Mouse (Mus musculus): ENCODE measurements at regions not wholly inside any gene's neighbourhood (a gene's known extent, or its start where the extent isn't known, plus 50 kb on each side); places are given as distances from the start of the nearest gene placed in this dataset.

DNA sequence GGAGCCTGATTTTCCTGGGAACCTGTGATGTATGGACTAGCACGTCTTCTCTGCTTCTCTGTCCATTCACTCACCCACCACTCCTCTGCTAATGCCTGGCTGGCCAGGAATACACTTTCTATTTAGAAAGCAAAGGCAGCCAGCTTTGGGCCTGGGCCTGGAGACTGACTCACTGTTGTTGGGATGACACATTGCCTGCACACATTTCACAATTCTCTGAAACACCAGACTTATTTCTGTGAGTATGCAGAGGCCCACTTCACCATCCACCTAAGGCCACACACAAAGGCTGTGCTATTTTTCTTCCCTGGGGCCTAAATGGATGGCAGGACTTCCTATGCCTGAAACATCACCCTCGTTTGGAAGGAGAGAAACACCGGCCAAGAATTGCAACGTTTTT is 199.7 kb upstream of the Klf4 start:
- Histone ChIP-seq H3K27me3 (no peaks in the 10 kb centered on the region), H3K9ac (replicated peaks) (no peak overlapping the region), H3K4me2 (replicated peaks) (no peak overlapping the region), H3K27ac (replicated peaks) (peak overlapping the region; percentile 32; the same call in 1 of the 2 replicates), H3K36me3 (no peaks in the 10 kb centered on the region), H3K4me3 (no peak overlapping the region), H3K4me1 (peaks cover 5% of the 10 kb centered on the region), H3K9me3 (no peaks in the 10 kb centered on the region)
- ATAC-seq (replicated peaks): peak; percentile 61
- WGBS: 36% methylated on average over 4 of the region's 4 CpGs

DNA sequence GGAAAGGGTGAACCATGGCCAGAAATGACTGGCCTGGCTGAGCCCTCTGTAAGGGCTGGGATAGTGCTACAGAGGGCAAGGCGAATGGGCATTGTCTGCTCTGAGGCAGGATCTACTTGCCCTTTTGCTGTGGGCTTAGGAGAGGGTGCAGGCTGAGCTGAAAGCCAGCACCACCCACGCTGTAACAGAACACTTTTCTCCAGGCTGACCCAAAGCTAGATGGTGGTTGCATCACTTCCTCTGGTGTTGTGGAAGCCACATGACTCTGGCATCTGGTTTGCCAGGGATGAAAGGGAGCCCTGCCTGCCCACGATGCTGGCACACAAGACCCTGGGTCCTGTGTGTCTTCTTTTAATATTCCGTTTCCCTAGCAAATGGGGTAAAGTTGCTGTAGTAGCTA is 198.0 kb upstream of the Klf4 start:
- no peak overlapping the region for H3K4me3 ChIP-seq
- no peaks in the 10 kb centered on the region for H3K36me3 ChIP-seq
- no peak overlapping the region for H3K9ac ChIP-seq (replicated peaks)
- no peaks in the 10 kb centered on the region for H3K27me3 ChIP-seq
- H3K27ac ChIP-seq (replicated peaks): no peak overlapping the region
- ATAC-seq (replicated peaks): no peak
- 76% methylated on average over 4 of the region's 4 CpGs for WGBS
- H3K4me2 ChIP-seq (replicated peaks): no peak overlapping the region
- peaks cover 5% of the 10 kb centered on the region for H3K4me1 ChIP-seq
- H3K9me3 ChIP-seq: no peaks in the 10 kb centered on the region

DNA sequence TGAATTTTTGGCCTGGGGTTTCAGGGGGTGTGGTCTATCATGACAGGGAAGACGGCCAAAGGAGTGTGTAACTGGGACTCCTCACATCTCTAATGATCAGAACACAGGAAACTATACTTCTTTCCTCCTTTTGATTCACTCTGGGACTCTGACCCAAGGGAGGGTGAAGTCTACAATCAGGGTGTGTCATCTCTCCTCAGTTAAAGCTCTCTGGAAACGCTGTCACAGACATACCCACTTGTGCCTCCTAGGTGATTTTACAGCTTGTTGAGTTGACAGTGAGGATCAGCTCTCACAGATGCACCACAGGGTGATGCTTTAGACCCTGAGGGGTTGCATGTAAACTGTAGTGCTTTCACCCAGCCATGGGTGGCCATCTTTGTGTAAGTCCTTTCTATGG is 194.9 kb upstream of the Klf4 start:
- Histone ChIP-seq H3K4me1 (peaks cover 9% of the 10 kb centered on the region), H3K4me2 (replicated peaks) (no peak overlapping the region), H3K27me3 (no peaks in the 10 kb centered on the region), H3K9me3 (no peaks in the 10 kb centered on the region), H3K36me3 (no peaks in the 10 kb centered on the region), H3K9ac (replicated peaks) (no peak overlapping the region), H3K27ac (replicated peaks) (no peak overlapping the region), H3K4me3 (no peak overlapping the region)
- WGBS: 87% methylated on average over 2 of the region's 2 CpGs
- ATAC-seq (replicated peaks): no peak

DNA sequence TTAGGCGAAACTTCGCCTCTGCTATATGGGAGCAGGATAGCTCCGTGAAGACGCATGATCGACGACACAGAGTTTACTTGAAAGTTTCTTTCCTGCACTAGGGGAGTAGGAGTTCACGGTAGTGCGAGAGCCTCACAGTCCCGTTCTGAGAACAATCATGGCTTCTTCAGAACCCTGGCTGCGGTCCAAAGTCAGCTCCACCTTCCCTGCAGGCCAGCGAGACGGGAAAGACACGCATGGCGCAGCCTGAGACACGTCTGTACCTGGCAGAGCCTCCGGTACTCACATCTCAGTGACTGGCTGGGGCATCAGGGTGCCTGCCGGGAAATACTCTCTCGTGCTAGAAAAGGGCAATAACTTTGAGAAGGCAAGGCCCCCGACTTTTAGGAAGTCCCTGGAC is 193.8 kb upstream of the Klf4 start:
- Histone ChIP-seq H3K4me3 (no peak overlapping the region), H3K4me1 (peaks cover 11% of the 10 kb centered on the region), H3K36me3 (no peaks in the 10 kb centered on the region), H3K4me2 (replicated peaks) (no peak overlapping the region), H3K9ac (replicated peaks) (no peak overlapping the region), H3K27me3 (no peaks in the 10 kb centered on the region), H3K9me3 (no peaks in the 10 kb centered on the region), H3K27ac (replicated peaks) (no peak overlapping the region)
- no peak for ATAC-seq (replicated peaks)
- WGBS: 75% methylated on average over 19 of the region's 19 CpGs

DNA sequence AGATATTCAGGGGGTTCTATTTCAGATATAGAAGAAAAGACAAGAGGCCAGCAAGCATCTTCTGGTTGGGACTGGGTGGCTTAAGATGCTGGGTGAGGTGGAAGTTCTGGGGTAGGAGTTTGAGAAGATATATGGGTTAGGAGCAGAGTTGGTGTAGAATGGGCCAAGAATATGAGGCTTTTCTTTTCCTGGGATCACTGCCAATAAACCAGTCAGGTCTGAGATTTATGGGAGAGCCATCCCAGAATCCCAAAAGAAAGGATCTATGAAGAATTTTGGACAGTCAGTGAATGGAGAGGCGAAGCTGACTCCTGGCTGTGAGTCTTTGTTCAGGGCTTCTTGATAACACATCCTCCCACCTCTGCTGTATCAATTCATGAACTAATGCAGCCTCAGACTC is 192.0 kb upstream of the Klf4 start:
- Histone ChIP-seq H3K4me2 (replicated peaks) (no peak overlapping the region), H3K36me3 (no peaks in the 10 kb centered on the region), H3K9ac (replicated peaks) (no peak overlapping the region), H3K9me3 (no peaks in the 10 kb centered on the region), H3K4me1 (peaks cover 11% of the 10 kb centered on the region), H3K27me3 (no peaks in the 10 kb centered on the region), H3K4me3 (no peak overlapping the region), H3K27ac (replicated peaks) (no peak overlapping the region)
- no peak for ATAC-seq (replicated peaks)
- WGBS: 96% methylated on average over 1 of the region's 1 CpGs

DNA sequence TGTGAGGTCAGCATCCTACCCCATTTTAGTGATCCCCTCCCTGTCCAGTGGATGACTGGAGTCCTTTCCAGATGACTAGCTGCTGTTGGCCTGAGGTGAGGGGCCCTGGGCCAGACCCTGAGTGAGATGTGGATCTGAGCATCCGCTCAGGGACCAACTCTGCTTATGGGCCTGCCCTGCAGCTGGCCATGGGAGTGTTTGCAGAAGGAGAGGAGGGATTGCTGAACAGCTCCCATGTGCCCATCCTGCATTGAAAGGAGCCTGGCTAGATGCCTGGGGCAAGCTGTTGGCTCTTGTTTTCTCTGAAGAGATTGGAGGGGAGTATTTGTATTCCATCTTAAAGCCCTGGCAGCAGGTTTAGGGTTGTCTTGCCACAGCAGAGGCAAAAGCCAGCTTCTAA is 190.9 kb upstream of the Klf4 start:
- no peak overlapping the region for H3K4me3 ChIP-seq
- no peak overlapping the region for H3K4me2 ChIP-seq (replicated peaks)
- H3K9me3 ChIP-seq: no peaks in the 10 kb centered on the region
- no peaks in the 10 kb centered on the region for H3K36me3 ChIP-seq
- ATAC-seq (replicated peaks): peak; percentile 89
- H3K9ac ChIP-seq (replicated peaks): no peak overlapping the region
- H3K27ac ChIP-seq (replicated peaks): no peak overlapping the region
- no peaks in the 10 kb centered on the region for H3K27me3 ChIP-seq
- WGBS: 59% methylated on average over 1 of the region's 1 CpGs
- peaks cover 11% of the 10 kb centered on the region for H3K4me1 ChIP-seq

DNA sequence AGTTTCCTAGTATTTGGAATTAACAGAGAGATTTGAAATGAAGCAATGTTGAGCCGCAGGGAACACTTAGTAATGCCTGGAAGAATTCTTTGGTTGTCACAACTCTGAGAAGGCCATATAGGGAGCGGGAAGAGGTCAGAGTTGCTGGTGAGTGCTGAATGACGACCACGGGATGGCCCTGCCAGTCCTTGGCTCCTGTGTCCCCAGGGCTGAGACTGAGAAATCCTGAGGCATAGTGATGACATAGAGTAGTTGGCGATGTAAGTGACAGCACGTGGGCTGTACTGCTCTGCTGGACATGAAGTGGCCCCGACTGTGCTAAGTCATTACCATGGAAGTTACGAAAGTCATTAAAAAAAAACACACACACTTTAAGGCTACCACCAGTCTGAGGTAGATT is 190.1 kb upstream of the Klf4 start:
- Histone ChIP-seq H3K4me1 (peaks cover 11% of the 10 kb centered on the region), H3K9me3 (no peaks in the 10 kb centered on the region), H3K4me2 (replicated peaks) (no peak overlapping the region), H3K27ac (replicated peaks) (no peak overlapping the region), H3K27me3 (no peaks in the 10 kb centered on the region), H3K9ac (replicated peaks) (no peak overlapping the region), H3K36me3 (no peaks in the 10 kb centered on the region), H3K4me3 (no peak overlapping the region)
- no peak for ATAC-seq (replicated peaks)
- 70% methylated on average over 8 of the region's 8 CpGs for whole genome bisulfite sequencing

DNA sequence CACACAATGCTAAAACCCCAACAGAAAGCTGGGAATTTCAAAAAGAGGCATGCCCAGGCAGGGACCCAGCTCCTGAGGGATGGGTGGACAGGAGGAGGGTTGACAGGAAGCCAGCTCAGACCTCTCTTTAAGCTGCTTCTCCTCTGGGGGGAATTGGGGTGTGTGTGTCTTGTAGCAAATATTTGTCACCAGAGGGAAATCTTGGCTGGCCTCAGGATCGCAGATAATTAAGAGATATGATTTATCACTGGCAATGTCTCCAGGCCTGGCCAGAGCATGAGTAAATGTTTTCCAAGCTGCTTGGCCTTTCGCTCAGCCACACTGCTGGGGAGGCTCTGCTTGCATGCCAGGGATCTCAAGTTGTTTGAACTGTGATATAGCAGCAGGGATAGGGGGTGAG is 189.6 kb upstream of the Klf4 start:
- Histone ChIP-seq H3K9me3 (no peaks in the 10 kb centered on the region), H3K36me3 (no peaks in the 10 kb centered on the region), H3K27ac (replicated peaks) (no peak overlapping the region), H3K4me3 (no peak overlapping the region), H3K9ac (replicated peaks) (no peak overlapping the region), H3K4me2 (replicated peaks) (no peak overlapping the region), H3K27me3 (no peaks in the 10 kb centered on the region), H3K4me1 (peaks cover 11% of the 10 kb centered on the region)
- ATAC-seq (replicated peaks): no peak
- 75% methylated on average over 2 of the region's 2 CpGs for WGBS

DNA sequence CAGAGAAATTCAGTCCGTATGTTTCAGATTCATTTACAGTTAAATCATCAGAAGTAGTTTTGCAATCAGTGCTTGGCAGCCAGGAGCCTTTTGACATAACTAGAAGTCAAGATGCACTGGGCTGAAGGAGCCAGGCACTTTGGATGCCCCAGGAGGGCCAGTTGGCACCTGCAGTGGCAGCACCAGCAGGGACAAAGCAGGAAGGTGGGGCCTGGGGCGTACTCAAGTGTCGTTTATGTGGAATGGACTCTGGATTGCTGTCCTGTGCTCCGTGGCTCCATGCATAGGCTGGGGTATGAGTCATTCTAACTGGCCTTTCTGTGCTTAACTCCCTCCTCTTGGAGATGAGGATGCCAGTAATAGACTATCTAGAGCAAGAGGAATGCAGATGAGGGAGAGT is 186.2 kb upstream of the Klf4 start:
- 82% methylated on average over 4 of the region's 4 CpGs for WGBS
- H3K4me1 ChIP-seq: peaks cover 11% of the 10 kb centered on the region
- H3K9me3 ChIP-seq: no peaks in the 10 kb centered on the region
- ATAC-seq (replicated peaks): no peak
- H3K4me2 ChIP-seq (replicated peaks): no peak overlapping the region
- no peaks in the 10 kb centered on the region for H3K36me3 ChIP-seq
- no peak overlapping the region for H3K9ac ChIP-seq (replicated peaks)
- H3K27ac ChIP-seq (replicated peaks): no peak overlapping the region
- no peaks in the 10 kb centered on the region for H3K27me3 ChIP-seq
- no peak overlapping the region for H3K4me3 ChIP-seq

DNA sequence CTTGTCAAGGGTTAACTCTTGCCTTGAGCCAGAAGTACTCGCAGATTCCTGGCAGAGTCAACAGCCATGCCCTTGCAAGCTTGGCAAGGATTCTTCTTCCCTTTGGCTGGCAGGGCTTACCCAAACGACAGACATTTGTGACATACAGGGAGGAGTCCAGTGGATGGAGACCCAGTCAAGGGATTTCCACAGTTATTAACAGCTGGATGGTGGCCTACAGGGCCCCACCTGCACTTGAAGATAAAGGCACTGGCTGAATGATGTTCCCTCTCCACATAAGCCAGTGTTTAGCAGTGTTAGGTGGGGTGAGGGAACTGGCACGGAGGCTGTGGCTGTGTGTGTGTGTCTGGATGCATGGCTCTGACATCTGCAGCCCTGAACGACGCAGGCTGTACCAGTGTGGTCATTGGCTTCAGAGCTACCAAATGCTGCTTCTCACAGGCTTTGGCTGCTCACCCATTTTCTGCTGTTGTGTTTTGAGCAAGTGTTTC is 183.9 kb upstream of the Klf4 start:
- no peaks in the 10 kb centered on the region for H3K36me3 ChIP-seq
- H3K4me1 ChIP-seq: no peaks in the 10 kb centered on the region
- H3K4me3 ChIP-seq: no peak overlapping the region
- no peaks in the 10 kb centered on the region for H3K9me3 ChIP-seq
- ATAC-seq (replicated peaks): no peak
- H3K4me2 ChIP-seq (replicated peaks): no peak overlapping the region
- H3K27ac ChIP-seq (replicated peaks): no peak overlapping the region
- WGBS: 58% methylated on average over 5 of the region's 5 CpGs
- no peak overlapping the region for H3K9ac ChIP-seq (replicated peaks)
- no peaks in the 10 kb centered on the region for H3K27me3 ChIP-seq

DNA sequence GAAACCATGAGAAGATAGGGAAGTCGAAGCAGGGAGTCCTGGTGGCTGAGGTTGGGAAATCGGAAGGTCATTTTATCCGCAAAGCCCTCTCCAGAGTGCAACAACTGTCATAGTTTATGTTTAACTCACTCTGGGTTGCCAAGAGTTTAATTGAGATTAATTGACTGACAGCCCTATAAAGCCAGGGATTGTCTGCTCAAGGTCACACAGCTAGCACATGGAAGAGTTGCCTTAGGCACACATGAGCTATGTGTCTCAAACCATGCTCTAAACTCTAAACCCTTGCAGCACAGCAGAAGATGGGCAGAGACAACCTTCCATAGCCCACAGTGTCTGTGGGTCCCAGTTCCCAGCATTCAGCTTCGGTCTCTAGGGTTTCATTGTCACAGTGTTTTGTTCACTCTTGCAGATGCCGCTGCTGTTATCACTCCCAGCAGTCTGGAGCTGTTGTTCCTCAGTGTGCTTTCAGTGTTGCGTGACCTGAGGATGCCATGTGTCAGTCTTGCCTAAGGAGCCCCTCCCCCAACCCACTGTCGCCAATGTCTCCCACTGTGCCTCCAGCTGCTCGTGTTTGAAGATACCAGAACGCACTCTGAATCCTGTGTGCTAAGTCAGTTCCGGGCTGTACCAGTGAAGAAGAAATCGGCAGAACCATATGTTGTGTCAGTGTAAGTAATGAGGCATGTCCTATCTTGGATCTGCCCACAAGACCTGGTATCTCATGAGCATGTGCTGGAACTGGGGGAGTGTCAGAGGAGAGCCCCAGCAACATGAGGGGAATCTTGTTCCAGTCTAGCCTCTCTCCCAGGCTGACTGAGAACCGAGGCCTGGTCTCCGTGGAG is 179.5 kb upstream of the Klf4 start:
- H3K9me3 ChIP-seq: no peaks in the 10 kb centered on the region
- WGBS: 68% methylated on average over 13 of the region's 13 CpGs
- ATAC-seq (replicated peaks): no peak
- no peak overlapping the region for H3K27ac ChIP-seq (replicated peaks)
- no peak overlapping the region for H3K4me2 ChIP-seq (replicated peaks)
- H3K27me3 ChIP-seq: no peaks in the 10 kb centered on the region
- no peaks in the 10 kb centered on the region for H3K4me1 ChIP-seq
- no peak overlapping the region for H3K4me3 ChIP-seq
- H3K36me3 ChIP-seq: no peaks in the 10 kb centered on the region
- no peak overlapping the region for H3K9ac ChIP-seq (replicated peaks)

DNA sequence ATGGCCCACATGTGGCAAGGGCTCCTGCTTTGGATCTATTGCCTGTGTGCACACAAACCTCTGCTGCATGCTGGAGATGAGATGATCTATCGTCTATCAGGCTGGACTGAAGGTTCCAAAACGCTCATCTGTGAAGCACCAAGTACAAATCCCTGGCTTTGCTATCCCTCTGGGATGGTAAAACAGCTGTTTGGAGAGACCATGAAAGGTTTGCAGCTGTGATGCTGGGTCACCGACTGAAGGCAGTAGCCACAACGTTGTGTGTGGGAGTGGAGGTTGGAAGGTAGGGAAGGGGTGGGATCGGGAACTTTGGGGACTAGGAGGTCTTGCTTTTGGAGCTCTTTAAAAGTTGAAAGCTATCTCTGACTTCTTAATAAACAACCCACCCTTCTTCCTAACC is 178.2 kb upstream of the Klf4 start:
- no peak overlapping the region for H3K4me2 ChIP-seq (replicated peaks)
- no peak overlapping the region for H3K9ac ChIP-seq (replicated peaks)
- WGBS: 94% methylated on average over 5 of the region's 5 CpGs
- H3K27ac ChIP-seq (replicated peaks): no peak overlapping the region
- H3K27me3 ChIP-seq: no peaks in the 10 kb centered on the region
- no peak for ATAC-seq (replicated peaks)
- H3K9me3 ChIP-seq: no peaks in the 10 kb centered on the region
- H3K4me3 ChIP-seq: no peak overlapping the region
- H3K36me3 ChIP-seq: no peaks in the 10 kb centered on the region
- no peaks in the 10 kb centered on the region for H3K4me1 ChIP-seq

DNA sequence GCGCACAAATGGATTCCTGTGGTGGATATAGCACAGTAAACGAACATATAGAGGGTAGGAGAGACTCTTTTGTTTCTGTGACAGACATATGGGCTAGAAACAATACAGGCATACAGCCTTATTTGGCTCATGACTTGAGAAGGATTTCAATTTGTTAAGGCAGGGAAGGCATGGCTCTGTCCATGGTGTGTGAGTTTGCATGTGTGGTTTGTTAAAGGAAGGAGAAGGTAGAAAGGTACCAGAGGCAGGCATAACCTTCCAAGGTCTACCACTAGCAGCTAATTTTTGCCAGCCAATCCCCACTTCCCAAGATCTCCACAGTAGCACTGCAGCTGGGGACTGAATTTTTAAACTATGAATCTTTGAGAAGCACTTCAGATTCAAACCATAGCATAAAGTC is 176.5 kb upstream of the Klf4 start:
- H3K9me3 ChIP-seq: no peaks in the 10 kb centered on the region
- no peaks in the 10 kb centered on the region for H3K36me3 ChIP-seq
- H3K4me3 ChIP-seq: no peak overlapping the region
- no peaks in the 10 kb centered on the region for H3K4me1 ChIP-seq
- no peak overlapping the region for H3K4me2 ChIP-seq (replicated peaks)
- no peak for ATAC-seq (replicated peaks)
- H3K9ac ChIP-seq (replicated peaks): no peak overlapping the region
- H3K27ac ChIP-seq (replicated peaks): no peak overlapping the region
- no peaks in the 10 kb centered on the region for H3K27me3 ChIP-seq
- 61% methylated on average over 2 of the region's 2 CpGs for WGBS
